Mouse (Mus musculus): ENCODE data around the gene Mag. TPM values are rescaled to one million over a fixed set of nuclear protein-coding genes. Genes with fewer than 3 reads are reported as not detected.

Gene Mag
- polyA plus RNA-seq (2012; rRNA removed), result 2.1 and 2.2 TPM in 2 replicates

DNA sequence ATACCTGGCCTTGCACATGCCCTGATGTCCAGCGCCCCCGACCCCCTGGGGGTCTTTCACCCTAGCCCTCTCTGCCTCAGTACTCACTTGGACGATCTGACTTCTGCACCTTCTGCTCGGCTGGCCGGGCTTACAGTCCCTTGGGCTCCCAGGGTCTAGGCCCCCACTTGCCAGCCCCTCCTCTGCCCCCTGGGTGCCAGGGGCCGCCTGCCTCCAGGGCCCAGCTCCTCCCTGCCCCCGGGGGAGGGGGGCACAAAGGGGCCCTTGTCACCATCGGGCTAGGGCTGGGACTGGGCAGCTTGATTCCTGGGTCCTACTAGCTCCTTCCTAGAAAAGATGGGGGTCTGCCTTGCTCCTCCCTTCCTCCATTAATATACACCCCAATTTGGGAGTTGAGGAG, at the start of gene Mag:
Mag (minus strand) TSS at position 142 of the 400 bp plus-strand sequence.
- TF ChIP-seq CTCF (IDR thresholded peaks at IDR 0.05; ENCODE audit: borderline replicate concordance, extremely low read depth, insufficient read depth, insufficient read length) (no peak), POLR2A (IDR thresholded peaks at IDR 0.05; ENCODE audit: borderline replicate concordance, extremely low read depth, insufficient read depth, insufficient read length, poor library complexity, severe bottlenecking) (no peak)
- DNase-seq (ENCODE audit: low read depth), result no peak

DNA sequence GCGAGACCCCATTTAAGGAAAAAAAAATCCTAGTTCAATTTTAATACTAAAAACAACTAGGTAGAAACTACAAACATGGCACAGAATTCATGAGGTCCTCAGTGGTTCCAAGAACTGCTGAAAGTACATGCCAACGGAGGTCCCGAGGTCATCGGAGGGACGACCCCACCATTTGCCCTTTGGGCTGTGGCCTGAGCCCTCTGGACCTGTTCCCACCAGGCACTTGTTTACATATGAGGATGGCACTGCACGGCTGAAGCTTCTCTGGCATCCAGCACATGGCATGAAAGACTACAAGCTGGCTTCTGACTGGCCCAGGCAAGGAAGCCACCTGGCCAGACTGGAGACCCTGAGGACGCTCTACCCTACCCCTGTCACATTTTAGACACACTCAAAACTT, 49.7 kb upstream of the Mag start:
- TF ChIP-seq POLR2A (IDR thresholded peaks at IDR 0.05; ENCODE audit: borderline replicate concordance, extremely low read depth, insufficient read depth, insufficient read length, poor library complexity, severe bottlenecking) (no peak), CTCF (IDR thresholded peaks at IDR 0.05; ENCODE audit: borderline replicate concordance, extremely low read depth, insufficient read depth, insufficient read length) (no peak)

DNA sequence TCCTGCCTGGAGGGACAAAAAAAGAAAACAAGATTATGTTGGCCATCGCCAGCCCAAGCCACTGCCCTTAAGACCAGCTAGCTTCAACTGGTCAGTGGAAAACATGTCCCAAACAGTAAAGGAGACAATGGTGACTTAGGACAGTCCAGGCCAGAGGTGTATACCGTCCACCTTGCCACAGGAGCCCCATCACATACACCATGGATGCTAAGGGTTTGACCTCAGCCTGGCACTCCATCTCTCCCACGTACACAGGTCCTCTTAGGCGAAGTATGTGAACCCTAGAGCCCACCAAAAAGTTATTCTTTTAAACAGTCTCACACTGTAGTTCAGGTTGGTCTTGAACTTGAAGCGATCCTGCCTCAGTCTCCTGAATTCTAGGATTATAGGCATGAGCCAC, 48.2 kb upstream of the Mag start:
- TF ChIP-seq POLR2A (IDR thresholded peaks at IDR 0.05; ENCODE audit: borderline replicate concordance, extremely low read depth, insufficient read depth, insufficient read length, poor library complexity, severe bottlenecking), result no peak
- no peak for TF ChIP-seq CTCF (IDR thresholded peaks at IDR 0.05; ENCODE audit: borderline replicate concordance, extremely low read depth, insufficient read depth, insufficient read length)

More for the DNA sequence above, 49.7 kb upstream of the Mag start:
- no peak for DNase-seq (ENCODE audit: low read depth)

DNA sequence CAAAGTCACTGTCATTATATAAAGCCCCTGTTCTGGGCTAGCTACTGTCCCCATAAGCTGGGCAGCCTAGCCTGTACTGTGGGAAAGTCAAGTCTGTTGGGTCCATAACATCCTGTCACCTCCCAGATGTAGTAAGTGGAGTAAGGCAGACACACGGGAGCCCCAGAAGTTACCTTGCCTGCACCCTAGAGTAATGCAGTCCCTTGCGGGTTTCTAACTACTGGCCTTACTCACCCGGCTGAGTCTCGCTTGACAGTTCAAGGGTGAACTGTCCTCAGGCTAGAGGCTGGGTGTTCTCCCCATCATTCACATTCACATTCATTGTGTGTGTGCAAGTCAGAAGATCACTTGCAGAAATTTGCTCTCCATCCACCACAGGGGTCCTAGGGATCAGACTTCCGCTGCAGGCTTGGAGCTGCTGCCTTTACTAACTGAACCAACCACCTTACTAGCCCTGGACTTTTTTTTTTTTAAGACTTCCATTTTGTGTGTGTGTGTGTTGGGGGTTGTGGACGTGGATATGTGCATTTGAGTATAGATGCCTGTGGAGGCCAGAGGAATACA, 45.2 kb upstream of the Mag start:
- TF ChIP-seq CTCF (IDR thresholded peaks at IDR 0.05; ENCODE audit: borderline replicate concordance, extremely low read depth, insufficient read depth, insufficient read length) (no peak), POLR2A (IDR thresholded peaks at IDR 0.05; ENCODE audit: borderline replicate concordance, extremely low read depth, insufficient read depth, insufficient read length, poor library complexity, severe bottlenecking) (no peak)
- no peak for DNase-seq (ENCODE audit: low read depth)

More for the DNA sequence above, 48.2 kb upstream of the Mag start:
- no peak for DNase-seq (ENCODE audit: low read depth)

DNA sequence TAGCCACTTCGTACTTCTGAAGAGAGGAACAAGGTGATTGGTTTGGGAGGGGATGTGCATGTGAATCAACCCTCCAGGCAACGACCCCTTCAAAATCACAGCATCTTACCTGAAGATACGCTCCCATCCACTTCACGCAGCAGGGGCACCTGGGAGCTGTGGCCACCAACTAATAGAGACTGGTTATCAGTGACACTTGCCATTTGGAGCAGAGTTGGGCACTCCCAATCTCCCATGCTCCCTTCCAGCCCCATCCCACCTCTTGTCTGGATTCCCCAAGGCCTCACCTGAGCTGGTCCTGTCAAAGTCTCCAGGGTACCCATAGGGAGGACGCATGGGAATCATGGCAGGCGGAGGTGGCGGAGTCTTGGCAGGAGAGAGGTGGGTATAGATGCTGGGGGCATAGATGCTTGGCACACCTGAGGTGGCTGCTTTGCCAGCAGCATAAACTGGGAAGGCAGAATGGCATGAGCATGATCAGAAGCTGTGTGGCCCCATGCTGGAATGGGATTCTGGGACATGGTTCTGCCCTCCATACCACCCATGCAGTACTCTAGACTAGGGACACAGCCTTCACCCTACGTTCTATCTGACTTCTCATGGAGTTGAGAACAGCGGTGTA, 44.3 kb upstream of the Mag start:
- TF ChIP-seq POLR2A (IDR thresholded peaks at IDR 0.05; ENCODE audit: borderline replicate concordance, extremely low read depth, insufficient read depth, insufficient read length, poor library complexity, severe bottlenecking) (no peak), CTCF (IDR thresholded peaks at IDR 0.05; ENCODE audit: borderline replicate concordance, extremely low read depth, insufficient read depth, insufficient read length) (no peak)
- DNase-seq (ENCODE audit: low read depth), result no peak

DNA sequence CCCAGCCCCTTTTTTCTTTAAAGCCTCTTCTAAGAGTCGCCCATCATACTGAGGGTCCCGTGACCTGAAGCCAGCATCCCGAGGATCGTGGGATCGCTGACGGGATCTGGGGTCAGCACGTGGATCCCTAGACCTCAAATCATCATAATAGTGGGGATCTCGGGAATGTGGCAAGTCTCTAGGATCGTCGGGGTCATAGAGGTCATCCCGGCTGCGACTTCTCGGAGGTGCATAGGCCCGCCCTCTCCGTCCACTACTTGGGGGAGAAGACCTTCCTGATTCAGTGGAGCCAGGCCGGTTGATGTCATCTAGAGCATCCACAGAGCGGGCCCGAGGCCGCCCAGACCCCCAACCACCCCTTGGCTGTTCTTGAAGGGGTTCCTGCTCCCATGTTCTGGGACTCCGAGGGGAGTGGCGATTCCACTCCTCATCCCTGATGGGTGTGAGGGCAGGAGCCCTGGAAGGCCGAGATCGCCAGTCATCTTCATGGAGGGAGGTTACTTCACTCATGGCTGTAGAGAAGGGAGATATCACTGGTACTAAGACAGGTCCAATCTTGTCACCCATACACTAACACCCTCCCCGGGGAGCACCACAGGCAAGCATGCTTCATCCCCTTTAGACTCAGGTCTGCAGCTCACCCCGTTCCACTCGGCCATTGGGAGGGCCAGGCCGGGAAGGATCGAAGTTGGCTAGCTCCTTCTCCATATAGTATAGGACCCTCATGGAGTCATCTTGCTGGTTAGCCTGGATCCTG, 43.6 kb upstream of the Mag start:
- DNase-seq (ENCODE audit: low read depth), result no peak
- TF ChIP-seq POLR2A (IDR thresholded peaks at IDR 0.05; ENCODE audit: borderline replicate concordance, extremely low read depth, insufficient read depth, insufficient read length, poor library complexity, severe bottlenecking) (no peak), CTCF (IDR thresholded peaks at IDR 0.05; ENCODE audit: borderline replicate concordance, extremely low read depth, insufficient read depth, insufficient read length) (no peak)

DNA sequence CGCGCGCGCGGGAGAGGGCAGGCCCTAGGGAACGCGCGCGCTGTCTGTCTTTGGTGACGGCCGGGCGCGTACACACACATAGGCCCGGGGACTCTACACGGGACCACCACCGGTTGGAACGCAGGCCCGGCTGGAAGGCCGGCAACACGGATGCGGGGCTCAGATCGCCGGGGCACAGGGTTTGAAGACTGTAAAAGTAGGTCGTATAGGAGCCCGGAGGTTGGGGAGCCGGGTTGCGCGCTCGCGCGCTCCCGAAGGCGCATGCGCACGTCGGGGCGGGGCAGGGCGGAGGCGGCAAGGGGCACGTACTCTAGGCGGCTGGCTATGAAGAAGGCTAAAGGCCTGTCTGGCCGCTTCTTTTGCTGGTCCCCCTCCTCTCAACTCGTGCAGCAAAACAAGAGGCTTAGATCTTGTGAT, 42.7 kb upstream of the Mag start:
- TF ChIP-seq POLR2A (IDR thresholded peaks at IDR 0.05; ENCODE audit: borderline replicate concordance, extremely low read depth, insufficient read depth, insufficient read length, poor library complexity, severe bottlenecking), result peak; percentile 59; the same call in 1 of the 2 replicates
- TF ChIP-seq CTCF (IDR thresholded peaks at IDR 0.05; ENCODE audit: borderline replicate concordance, extremely low read depth, insufficient read depth, insufficient read length), result no peak
- peak; percentile 93 for DNase-seq (ENCODE audit: low read depth)

DNA sequence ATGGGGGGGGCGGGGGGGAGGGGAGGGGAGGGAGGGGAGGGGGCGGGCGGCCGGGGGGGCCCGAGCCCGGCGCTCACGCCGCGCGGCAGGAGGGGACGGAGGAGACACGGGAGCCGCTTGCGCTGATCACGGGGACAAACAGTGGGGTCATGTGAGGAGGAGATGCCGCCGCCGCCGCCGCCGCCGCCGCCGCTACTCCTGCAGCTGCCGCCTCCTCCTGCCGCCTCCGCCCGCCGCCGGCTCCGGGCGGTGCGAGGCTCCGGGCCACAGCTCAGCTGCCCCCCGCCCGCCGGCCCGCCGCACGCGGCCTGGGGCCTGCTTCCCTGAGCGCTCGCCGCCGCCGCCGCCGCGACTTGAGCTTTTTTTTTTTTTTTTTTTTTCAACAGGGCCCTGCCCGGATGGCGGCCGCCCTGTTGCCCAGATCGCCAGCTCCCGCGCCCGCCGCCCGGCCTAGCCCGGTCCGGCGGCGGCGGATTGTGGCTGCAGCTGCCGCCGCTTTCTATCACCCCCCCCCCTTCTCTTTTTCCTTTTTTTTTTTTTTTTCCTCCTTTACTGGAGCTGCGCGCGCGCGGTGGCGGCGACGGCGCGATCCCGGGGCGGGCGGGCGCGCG, 42.2 kb upstream of the Mag start, which contains the start of gene Usf2:
Usf2 (minus strand) TSS at position 48 of the 611 bp plus-strand sequence.
- TF ChIP-seq POLR2A (IDR thresholded peaks at IDR 0.05; ENCODE audit: borderline replicate concordance, extremely low read depth, insufficient read depth, insufficient read length, poor library complexity, severe bottlenecking), result peak; percentile 54; the same call in 1 of the 2 replicates
- TF ChIP-seq CTCF (IDR thresholded peaks at IDR 0.05; ENCODE audit: borderline replicate concordance, extremely low read depth, insufficient read depth, insufficient read length), result no peak
- DNase-seq (ENCODE audit: low read depth), result peak; percentile 91

DNA sequence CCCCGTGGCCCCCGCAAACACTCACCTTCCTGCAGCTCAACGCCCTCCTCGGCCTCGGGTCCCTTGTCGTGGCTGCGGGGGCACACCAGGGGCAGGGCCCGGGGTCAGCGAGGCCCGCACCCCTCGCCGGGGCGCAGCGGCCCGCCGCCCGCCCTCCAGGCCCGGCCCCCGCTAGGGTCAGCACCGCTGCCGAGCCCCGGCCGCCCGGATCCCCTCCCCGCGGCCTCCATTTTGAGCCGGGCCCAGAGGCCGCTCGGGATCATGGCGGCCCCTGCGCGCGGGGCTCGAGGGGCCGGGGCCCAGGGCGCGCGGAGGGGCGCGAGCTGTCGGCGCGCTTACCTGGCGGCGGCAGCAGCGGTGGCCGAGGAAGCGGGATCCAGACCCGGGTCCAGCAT, 41.7 kb upstream of the Mag start:
- DNase-seq (ENCODE audit: low read depth), result no peak
- TF ChIP-seq POLR2A (IDR thresholded peaks at IDR 0.05; ENCODE audit: borderline replicate concordance, extremely low read depth, insufficient read depth, insufficient read length, poor library complexity, severe bottlenecking) (no peak), CTCF (IDR thresholded peaks at IDR 0.05; ENCODE audit: borderline replicate concordance, extremely low read depth, insufficient read depth, insufficient read length) (no peak)

DNA sequence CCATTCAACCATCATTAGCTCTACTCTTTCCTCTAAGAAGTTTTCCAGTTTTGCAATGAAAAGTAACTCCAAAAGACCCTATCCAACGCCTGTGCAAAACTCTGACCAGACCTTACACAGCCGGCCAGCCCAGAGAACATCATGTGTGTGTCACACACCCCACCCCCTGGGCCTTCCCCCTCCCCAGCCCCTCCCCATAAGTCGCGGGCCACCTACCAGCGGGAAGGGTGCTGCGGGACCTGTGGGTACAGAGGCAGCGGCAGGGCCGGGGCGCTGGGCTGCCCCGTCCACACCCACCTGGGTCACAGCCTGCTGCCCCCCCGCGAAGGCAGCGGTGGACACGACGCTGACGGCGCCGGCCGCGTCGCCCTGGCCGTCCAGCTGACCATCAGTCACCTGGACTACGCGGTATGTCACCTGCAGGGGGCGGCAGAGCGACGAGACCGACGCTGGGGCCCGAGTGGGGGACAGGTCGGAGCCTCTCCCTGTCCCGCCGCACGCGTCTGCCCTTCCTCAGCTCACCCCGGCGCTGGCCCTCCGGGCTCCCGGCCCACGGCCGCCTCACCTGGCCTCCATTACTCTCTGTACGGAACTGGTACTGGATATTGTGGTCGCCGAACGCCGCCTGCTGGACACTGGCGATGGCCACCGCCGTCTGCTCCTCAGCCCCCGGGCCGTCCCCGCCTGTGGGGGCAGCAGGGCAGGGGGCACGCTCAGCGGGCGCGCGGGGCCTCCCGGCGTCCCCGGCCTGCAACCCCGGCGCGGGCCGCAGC, 41.1 kb upstream of the Mag start:
- TF ChIP-seq CTCF (IDR thresholded peaks at IDR 0.05; ENCODE audit: borderline replicate concordance, extremely low read depth, insufficient read depth, insufficient read length) (peak; percentile 62), POLR2A (IDR thresholded peaks at IDR 0.05; ENCODE audit: borderline replicate concordance, extremely low read depth, insufficient read depth, insufficient read length, poor library complexity, severe bottlenecking) (peak; percentile 65; the same call in 1 of the 2 replicates)
- DNase-seq (ENCODE audit: low read depth), result peak; percentile 85

All from brain, embryonic 14.5 days (tissue).